Mouse (Mus musculus) kidney, adult 2 months (tissue): Measurements from ENCODE around the gene Nfkbil1. TPM values are rescaled to one million over a fixed set of nuclear protein-coding genes. Genes with fewer than 3 reads are reported as not detected.

Experiments used
- DNase-seq: peaks from one replicate; pipeline ENCODE4 v3.0.0; 2021
- H3K27ac ChIP-seq: fragments of 200-500 bp; 2 replicates; pipeline ENCODE4 v1.5.1; 2012; ENCODE audit warnings: low read depth, low read length, control low read depth, inconsistent platforms; ENCODE audit not compliant: insufficient read depth
- H3K27me3 ChIP-seq: fragments of 200-500 bp; replicated peaks from 2 replicates; pipeline ENCODE4 v1.6.1; 2012; ENCODE audit warnings: mild to moderate bottlenecking, moderate library complexity, low read length, inconsistent platforms; ENCODE audit not compliant: control insufficient read depth, insufficient read depth
- H3K36me3 ChIP-seq: fragments of 200-500 bp; 2 replicates; pipeline ENCODE4 v1.6.1; 2012; ENCODE audit warnings: mild to moderate bottlenecking, moderate library complexity, low read length, inconsistent platforms; ENCODE audit not compliant: control insufficient read depth, insufficient read depth
- H3K4me1 ChIP-seq: fragments of 200-500 bp; 2 replicates; pipeline ENCODE4 v1.6.1; 2011; ENCODE audit warnings: low read length; ENCODE audit not compliant: control insufficient read depth, insufficient read depth
- H3K4me3 ChIP-seq: fragments of 200-500 bp; 2 replicates; pipeline ENCODE4 v1.5.1; 2011; ENCODE audit warnings: mild to moderate bottlenecking, low read depth, low read length, control low read depth; ENCODE audit not compliant: insufficient read depth
- CTCF ChIP-seq: fragments of 200-500 bp; conservative IDR thresholded peaks from 2 replicates; pipeline ENCODE4 v1.5.1; 2011; ENCODE audit warnings: low read depth, mild to moderate bottlenecking, control low read depth, low read length, moderate library complexity, mixed read lengths; ENCODE audit not compliant: insufficient read depth, insufficient read length
- POLR2A ChIP-seq: fragments of 200-500 bp; IDR thresholded peaks from one replicate; pipeline ENCODE4 v1.6.1; 2011; ENCODE audit warnings: low read depth, low read length, control low read depth
- WGBS: fragments of 180-500 bp; shearing (Covaris S2); methylation state at CpG from one replicate; pipeline ENCODE4 v1.1.7; 2018; 5-methylcytosine and 5-hydroxymethylcytosine counted together
- polyA plus RNA-seq: library from polyadenylated mRNA; depleted of rRNA; stranded (reverse); fragments of >200 nt; gene quantifications from 2 replicates; pipeline ENCODE4 v1.2.3, GENCODE M21; 2012

Gene Nfkbil1
- polyA plus RNA-seq, 1 experiment, result 11.7 TPM

- WGBS, result 81% methylated on average over 7 of the region's 7 CpGs
- H3K36me3 ChIP-seq, result no peaks in the 10 kb centered on the region
- no peak overlapping the region for H3K4me3 ChIP-seq
- DNase-seq, result no peak
- H3K27ac ChIP-seq, result no peak overlapping the region
- H3K4me1 ChIP-seq, result no peaks in the 10 kb centered on the region
- H3K27me3 ChIP-seq, result no peaks in the 10 kb centered on the region
- no peak for TF ChIP-seq POLR2A
- no peak for TF ChIP-seq CTCF
Measured at GRCm38 (mm10) chr17:35198029-35198428, 37.6 kb downstream of the Nfkbil1 start.

GRCm38 (mm10) chr17:35197126-35197525, 38.5 kb downstream of the Nfkbil1 start:
- no peak for TF ChIP-seq CTCF
- no peak for TF ChIP-seq POLR2A
- Histone ChIP-seq H3K27ac (no peak overlapping the region), H3K36me3 (no peaks in the 10 kb centered on the region), H3K4me1 (no peaks in the 10 kb centered on the region), H3K4me3 (no peak overlapping the region), H3K27me3 (no peaks in the 10 kb centered on the region)
- no peak for DNase-seq
- 58% methylated on average over 6 of the region's 6 CpGs for WGBS

- no peak for DNase-seq
- no peaks in the 10 kb centered on the region for H3K4me1 ChIP-seq
Measured at GRCm38 (mm10) chr17:35196321-35196641, 39.3 kb downstream of the Nfkbil1 start.

GRCm38 (mm10) chr17:35195631-35196320, 39.8 kb downstream of the Nfkbil1 start:
- Histone ChIP-seq H3K4me3 (peak overlapping the region; percentile 54), H3K27ac (no peak overlapping the region), H3K36me3 (no peaks in the 10 kb centered on the region), H3K27me3 (no peaks in the 10 kb centered on the region), H3K4me1 (no peaks in the 10 kb centered on the region)
- DNase-seq, result peak; percentile 76
- 1% methylated on average over 66 of the region's 66 CpGs for WGBS
- TF ChIP-seq CTCF, result peak; percentile 82
- TF ChIP-seq POLR2A, result no peak

More at GRCm38 (mm10) chr17:35196321-35196641, 39.3 kb downstream of the Nfkbil1 start:
- Histone ChIP-seq H3K4me3 (peak overlapping the region; percentile 54; the same call in 1 of the 2 replicates), H3K27me3 (no peaks in the 10 kb centered on the region), H3K36me3 (no peaks in the 10 kb centered on the region), H3K27ac (no peak overlapping the region)
- 38% methylated on average over 9 of the region's 9 CpGs for WGBS
- no peak for TF ChIP-seq POLR2A
- no peak for TF ChIP-seq CTCF

- no peak overlapping the region for H3K27ac ChIP-seq
- 46% methylated on average over 19 of the region's 19 CpGs for WGBS
- no peak for DNase-seq
- H3K4me1 ChIP-seq, result no peaks in the 10 kb centered on the region
- H3K27me3 ChIP-seq, result no peaks in the 10 kb centered on the region
- TF ChIP-seq CTCF (no peak), POLR2A (no peak)
- H3K36me3 ChIP-seq, result no peaks in the 10 kb centered on the region
- peak overlapping the region; percentile 54 for H3K4me3 ChIP-seq
Measured at GRCm38 (mm10) chr17:35194844-35195630, 40.6 kb downstream of the Nfkbil1 start.

- TF ChIP-seq CTCF (no peak), POLR2A (no peak)
- no peak for DNase-seq
- H3K4me1 ChIP-seq, result no peaks in the 10 kb centered on the region
Measured at GRCm38 (mm10) chr17:35193881-35194843, 41.4 kb downstream of the Nfkbil1 start, which contains the start of gene Ltb. Gene Ltb (plus strand): TSS chr17:35194439.

More at GRCm38 (mm10) chr17:35193881-35194843, 41.4 kb downstream of the Nfkbil1 start, which contains the start of gene Ltb:
- H3K27ac ChIP-seq, result no peak within 1 kb of the TSS
- H3K4me3 ChIP-seq, result no peak within 1 kb of the TSS
- WGBS, result 63% methylated on average over 28 of the region's 28 CpGs
- H3K36me3 ChIP-seq, result no peaks in the 10 kb centered on the region
- H3K27me3 ChIP-seq, result no peaks in the 10 kb centered on the region
